Mouse (Mus musculus) spleen, postnatal 36 days (tissue): Measurements from ENCODE around the gene Cox18.
"Not testable (repeated sequence)": the region's sequence is repeated elsewhere in the genome, so short reads cannot be mapped to it uniquely, and the experiment has no call there.

Source experiments
- DNase-seq, 2 experiments: peaks; one replicate each; pipeline ENCODE4 v3.0.0; 2022; ENCODE audit warnings: low spot score in 2 of 2, mixed read lengths in 1 of 2

Gene Cox18

DNA sequence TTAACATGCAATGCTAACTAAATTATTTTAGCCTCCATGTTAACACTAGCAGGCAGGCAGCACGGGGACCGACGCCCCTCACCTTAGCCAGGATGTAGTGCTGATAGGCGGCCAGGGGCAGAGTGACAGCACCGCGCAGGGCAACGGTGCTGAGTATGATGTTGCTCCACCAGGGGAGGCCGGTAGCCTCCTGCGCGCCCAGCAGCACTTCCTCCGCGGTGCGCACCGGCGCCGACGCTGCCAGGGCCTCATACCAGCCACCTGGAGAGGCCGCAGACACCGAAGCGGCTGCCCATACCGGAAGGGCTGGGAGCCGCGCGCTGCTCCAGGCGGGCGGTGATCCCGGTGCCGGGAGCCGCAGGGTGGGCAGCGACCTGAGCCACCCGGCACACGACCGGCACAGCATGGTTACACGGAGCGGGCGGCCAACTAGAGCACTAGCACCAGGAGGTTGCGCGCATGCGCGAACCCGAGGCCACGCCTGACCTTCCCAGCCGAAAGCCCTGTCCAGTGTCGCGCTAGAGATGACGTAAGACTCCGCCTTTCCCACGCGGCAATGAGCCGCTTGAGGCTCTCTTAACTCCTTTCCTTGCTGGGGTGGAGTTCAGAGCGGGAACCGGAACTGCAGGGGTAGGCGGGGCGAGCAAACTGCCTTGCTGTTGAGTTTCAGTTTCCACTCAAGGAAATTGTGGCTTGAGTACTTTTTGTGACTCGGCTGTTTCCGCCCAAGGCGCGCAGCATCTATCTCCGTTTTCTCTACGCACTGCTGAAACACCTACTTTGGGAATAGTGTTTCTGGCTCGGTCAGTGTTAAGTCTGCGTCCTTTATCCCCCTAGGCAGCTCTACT lies at the start of gene Cox18:
Cox18 (minus strand) TSS at position 468 of the 848 bp plus-strand sequence.
- DNase-seq = peak; percentile 99 to 100

GRCm38 (mm10) chr5:90262230-90262629 lies 38.4 kb upstream of the Cox18 start:
- DNase-seq = not testable (repeated sequence)

DNA sequence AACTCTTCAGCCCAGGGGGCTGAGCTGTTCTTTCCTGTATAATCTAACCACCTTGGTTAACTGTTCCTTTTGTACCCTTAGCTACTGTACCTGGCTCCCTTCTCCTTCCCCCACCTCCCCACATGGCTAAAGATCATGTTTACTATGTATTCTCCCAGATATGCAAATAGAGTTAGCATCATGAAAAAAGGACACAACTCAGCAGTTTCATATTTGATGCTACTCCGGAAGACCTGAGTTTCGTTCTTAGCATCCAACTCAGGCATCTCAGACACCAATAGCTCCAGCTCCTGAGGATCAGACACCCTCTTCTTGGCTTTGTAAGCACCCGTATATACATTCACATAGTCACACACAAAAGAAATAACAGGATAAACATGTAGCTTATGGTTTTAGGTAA lies 33.2 kb upstream of the Cox18 start:
- no peak for DNase-seq

- DNase-seq = no peak
Observed at GRCm38 (mm10) chr5:90247503-90247902, 23.7 kb upstream of the Cox18 start.

- no peak for DNase-seq
Observed at GRCm38 (mm10) chr5:90246987-90247386, 23.2 kb upstream of the Cox18 start.

DNA sequence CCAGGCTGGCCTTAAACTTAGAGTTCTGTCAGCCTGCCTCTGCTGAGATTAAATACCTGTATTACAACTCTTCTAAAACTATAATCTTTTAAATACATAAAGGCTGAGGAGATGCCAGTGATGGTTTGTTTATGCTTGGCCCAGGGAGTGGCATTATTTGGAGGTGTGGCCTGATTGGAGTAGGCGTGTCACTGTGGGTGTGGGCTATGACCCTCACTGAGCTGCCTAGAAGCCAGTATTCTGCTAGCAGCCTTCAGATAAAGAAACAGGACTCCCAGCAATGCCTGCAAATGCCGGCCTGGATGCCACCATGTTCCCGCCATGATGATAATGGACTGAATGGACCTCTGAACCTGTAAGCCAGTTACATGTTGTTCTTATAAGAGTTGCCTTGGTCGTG lies 22.8 kb upstream of the Cox18 start:
- DNase-seq = no peak

- no peak for DNase-seq
Observed at GRCm38 (mm10) chr5:90245416-90245815, 21.6 kb upstream of the Cox18 start.

- DNase-seq = no peak
Observed at GRCm38 (mm10) chr5:90235217-90235616, 11.4 kb upstream of the Cox18 start.

- DNase-seq = no peak
Observed at GRCm38 (mm10) chr5:90233305-90233704, 9.5 kb upstream of the Cox18 start.

GRCm38 (mm10) chr5:90229760-90230159 lies 6.0 kb upstream of the Cox18 start:
- DNase-seq = no peak

GRCm38 (mm10) chr5:90226696-90227095 lies 2.9 kb upstream of the Cox18 start:
- DNase-seq = no peak

- DNase-seq = no peak
Observed at GRCm38 (mm10) chr5:90224730-90225129, 929 bp upstream of the Cox18 start.

DNA sequence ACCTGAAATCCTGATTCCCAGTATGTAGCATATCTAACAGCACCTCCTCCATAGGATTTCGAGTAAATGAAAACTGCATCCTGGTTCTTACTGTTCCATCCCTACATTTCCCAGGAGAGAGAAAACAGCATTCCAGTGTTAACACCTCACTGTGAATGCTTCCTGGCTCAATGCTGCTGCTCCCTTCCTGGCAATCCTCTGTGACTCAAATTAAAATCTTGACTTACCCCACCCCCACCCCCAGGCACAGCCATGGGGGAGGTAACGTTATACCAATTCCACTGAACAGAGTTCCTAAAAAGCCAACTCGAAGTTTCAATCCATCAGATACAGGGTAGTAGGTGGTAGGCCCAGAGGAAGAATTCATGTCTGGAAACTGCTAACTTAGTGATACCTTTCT lies 864 bp downstream of the Cox18 start:
- DNase-seq = no peak

GRCm38 (mm10) chr5:90217791-90218190 lies 6.0 kb downstream of the Cox18 start:
- no peak for DNase-seq

DNA sequence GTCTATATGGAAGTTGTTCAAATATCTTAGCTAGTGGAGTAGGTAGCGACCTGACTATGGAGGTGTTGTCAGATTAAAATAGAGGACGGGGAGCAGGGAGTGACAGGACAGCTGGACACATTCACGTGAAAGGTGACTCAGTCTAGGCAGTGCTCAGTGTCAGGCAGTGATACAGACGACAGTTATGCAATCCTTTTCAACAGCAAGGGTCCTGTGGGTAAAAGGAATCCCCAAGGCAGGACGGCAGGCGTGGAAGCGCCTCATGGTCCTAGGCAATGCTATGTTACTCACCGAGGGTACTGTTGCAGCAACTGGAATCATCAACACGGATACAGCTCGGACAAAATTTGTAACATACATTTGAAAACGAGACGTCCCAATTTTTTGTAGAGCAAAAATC lies 6.6 kb downstream of the Cox18 start:
- no peak for DNase-seq

GRCm38 (mm10) chr5:90213356-90213755 lies 10.4 kb downstream of the Cox18 start:
- no peak for DNase-seq

- peak; percentile 17 to 38 for DNase-seq
Observed at GRCm38 (mm10) chr5:90203168-90203567, 20.6 kb downstream of the Cox18 start.

- no peak for DNase-seq
Observed at GRCm38 (mm10) chr5:90202447-90203117, 21.2 kb downstream of the Cox18 start.

DNA sequence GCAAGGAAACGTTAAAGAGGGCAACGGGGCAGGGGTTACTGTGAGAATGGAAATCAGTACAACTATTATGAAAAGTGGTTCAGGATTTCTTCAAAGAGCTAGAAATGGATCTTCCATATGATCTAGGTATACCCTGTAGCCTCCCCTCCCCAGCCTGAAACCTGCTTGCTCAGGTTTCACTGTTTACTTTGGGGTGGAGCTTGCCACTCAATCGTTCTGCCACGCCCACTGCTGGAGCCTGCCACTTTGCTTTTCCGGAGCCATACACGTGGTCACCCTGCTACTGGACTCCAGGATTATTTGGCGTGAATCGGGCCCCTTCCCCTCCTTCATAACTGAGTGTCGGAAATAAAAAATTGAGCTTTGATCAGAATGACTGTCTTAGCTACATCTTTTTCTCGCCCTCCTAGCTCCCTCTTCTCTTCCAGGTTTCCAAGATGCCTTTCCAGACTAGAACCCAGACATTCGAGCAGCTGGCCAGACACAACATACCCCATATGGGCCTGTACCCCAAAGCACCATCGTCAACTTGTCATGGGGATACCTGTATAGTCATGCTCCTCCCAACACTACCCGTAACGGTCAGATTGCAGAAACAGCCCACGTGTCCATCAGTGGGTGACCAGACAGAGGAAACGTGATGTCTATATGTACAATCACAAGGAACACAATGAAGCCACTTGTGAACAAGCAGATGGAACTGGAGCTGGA lies 23.7 kb downstream of the Cox18 start:
- DNase-seq = no peak

- no peak for DNase-seq
Observed at GRCm38 (mm10) chr5:90194831-90195230, 29.0 kb downstream of the Cox18 start.

- DNase-seq = no peak
Observed at GRCm38 (mm10) chr5:90182782-90183181, 41.0 kb downstream of the Cox18 start.

DNA sequence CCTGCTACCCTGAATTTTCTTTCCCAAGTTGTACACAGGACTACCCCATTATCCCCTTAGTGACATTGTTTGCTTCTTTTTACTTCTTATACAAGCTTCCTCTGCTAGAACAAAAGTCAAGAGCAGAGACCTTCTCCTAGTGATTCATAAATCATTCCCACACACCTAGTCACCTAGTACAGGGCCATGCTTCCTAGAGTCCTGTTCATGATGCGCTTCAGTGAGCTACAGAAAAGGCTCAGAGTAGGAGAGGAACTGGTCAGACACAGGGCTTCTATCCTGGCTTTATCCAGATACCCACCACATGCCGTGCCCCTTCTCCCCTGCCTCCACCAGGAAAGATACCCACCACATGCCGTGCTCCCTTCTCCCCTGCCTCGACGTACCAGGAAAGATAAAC lies 44.7 kb downstream of the Cox18 start:
- DNase-seq = no peak

DNA sequence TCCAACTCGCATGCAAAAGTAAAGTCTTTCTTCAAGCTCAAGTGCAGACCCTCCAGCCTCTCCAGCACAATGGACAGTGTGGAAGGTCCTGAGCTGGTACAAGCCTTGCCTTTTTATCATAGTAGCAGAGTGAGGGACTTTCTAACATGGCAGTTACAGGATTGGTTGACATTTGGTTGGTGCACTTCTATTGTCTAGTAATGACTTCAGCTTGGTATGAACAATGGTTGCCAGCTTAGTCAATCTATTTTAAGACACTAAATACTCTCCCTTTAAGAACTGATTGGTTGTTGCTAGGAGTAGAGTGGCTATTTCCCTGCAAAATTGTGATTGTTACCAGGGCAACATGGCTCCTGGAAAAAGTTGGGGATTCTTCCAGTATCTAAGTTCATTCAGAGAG lies 45.7 kb downstream of the Cox18 start:
- DNase-seq = no peak
